Mouse (Mus musculus): ENCODE results near the gene Clasp2. TPM values are rescaled to one million over a fixed set of nuclear protein-coding genes. Genes with fewer than 3 reads are reported as not detected.
A peak's percentile ranks its signal among the peaks of the same experiment; 100 is the strongest.

The Clasp2 gene
- total and polyA plus RNA-seq, 3 experiments = 28.7 to 209 (median 30.8) TPM

GRCm38 (mm10) chr9:113964415-113964814, 223.1 kb downstream of the Clasp2 start:
- no peak overlapping the region for H3K4me3 ChIP-seq (ENCODE audit: control insufficient read depth in 1 of 2, insufficient read depth in 1 of 2, low read depth in 2 of 2, low read length in 2 of 2)
- peaks cover 31 to 34% of the 10 kb centered on the region in 2 experiments for H3K4me1 ChIP-seq (ENCODE audit: control insufficient read depth in 1 of 2, insufficient read depth in 2 of 2, low read length in 2 of 2)
- H3K27me3 ChIP-seq (ENCODE audit: control insufficient read depth in 1 of 2, insufficient read depth in 2 of 2, low read length in 2 of 2) = no peaks in the 10 kb centered on the region
- H3K36me3 ChIP-seq (ENCODE audit: control insufficient read depth in 1 of 2, insufficient read depth in 2 of 2, low read length in 2 of 2) = peaks cover 42 to 45% of the 10 kb centered on the region in 2 experiments
- no peaks in the 10 kb centered on the region for H3K9me3 ChIP-seq (replicated peaks; ENCODE audit: insufficient read depth, low read length)
- H3K27ac ChIP-seq (ENCODE audit: control insufficient read depth, low read depth, low read length) = no peak overlapping the region
- no peak for TF ChIP-seq TAL1 (IDR thresholded peaks at IDR 0.05; ENCODE audit: low read length)
- no peak for TF ChIP-seq POLR2AphosphoS2 (IDR thresholded peaks at IDR 0.05; ENCODE audit: low read length)
- TF ChIP-seq ZMIZ1 (IDR thresholded peaks at IDR 0.05; ENCODE audit: low read depth, low read length) = no peak
- no peak for TF ChIP-seq USF1 (IDR thresholded peaks at IDR 0.05; ENCODE audit: low read depth, low read length)
- no peak for TF ChIP-seq CHD2 (IDR thresholded peaks at IDR 0.05; ENCODE audit: low read length)
- TF ChIP-seq MAX (IDR thresholded peaks at IDR 0.05; ENCODE audit: low read length) = no peak
- TF ChIP-seq HCFC1 (IDR thresholded peaks at IDR 0.05; ENCODE audit: low read depth, low read length) = no peak
- TF ChIP-seq MEF2A (IDR thresholded peaks at IDR 0.05; ENCODE audit: extremely low read depth, insufficient replicate concordance, low read depth, low read length, poor library complexity, severe bottlenecking) = no peak
- TF ChIP-seq CHD1 (IDR thresholded peaks at IDR 0.05; ENCODE audit: low read depth, low read length) = no peak
- no peak for TF ChIP-seq SIN3A (IDR thresholded peaks at IDR 0.05; ENCODE audit: low read length)
- no peak for TF ChIP-seq RAD21 (IDR thresholded peaks at IDR 0.05; ENCODE audit: low read depth, low read length)
- no peak for TF ChIP-seq TBP (IDR thresholded peaks at IDR 0.05; ENCODE audit: low read depth, low read length)
- TF ChIP-seq GATA1 (IDR thresholded peaks at IDR 0.05; ENCODE audit: low read depth, low read length) = no peak
- TF ChIP-seq TCF12 (IDR thresholded peaks at IDR 0.05; ENCODE audit: low read depth, low read length) = no peak
- TF ChIP-seq EP300 (IDR thresholded peaks at IDR 0.05; ENCODE audit: low read depth in 1 of 2, low read length in 2 of 2) = no peak
- DNase-seq (ENCODE audit: low read depth, low spot score) = no peak
- no peak overlapping the region for H3K9ac ChIP-seq (ENCODE audit: control insufficient read depth, low read depth, low read length, poor library complexity, severe bottlenecking)
- no peaks in the 10 kb centered on the region for H3K79me2 ChIP-seq (ENCODE audit: control insufficient read depth, insufficient read depth, low read length, poor library complexity)

- H3K79me2 ChIP-seq (ENCODE audit: control insufficient read depth, insufficient read depth, low read length, poor library complexity) = no peaks in the 10 kb centered on the region
- peak overlapping the region; percentile 42 for H3K27ac ChIP-seq (ENCODE audit: control insufficient read depth, low read depth, low read length)
- DNase-seq (ENCODE audit: low read depth, low spot score) = peak; percentile 33
- peaks cover 33 to 38% of the 10 kb centered on the region in 2 experiments for H3K4me1 ChIP-seq (ENCODE audit: control insufficient read depth in 1 of 2, insufficient read depth in 2 of 2, low read length in 2 of 2)
- no peaks in the 10 kb centered on the region for H3K27me3 ChIP-seq (ENCODE audit: control insufficient read depth in 1 of 2, insufficient read depth in 2 of 2, low read length in 2 of 2)
- no peaks in the 10 kb centered on the region for H3K9me3 ChIP-seq (replicated peaks; ENCODE audit: insufficient read depth, low read length)
- H3K9ac ChIP-seq (ENCODE audit: control insufficient read depth, low read depth, low read length, poor library complexity, severe bottlenecking) = no peak overlapping the region
- no peak overlapping the region for H3K4me3 ChIP-seq (ENCODE audit: control insufficient read depth in 1 of 2, insufficient read depth in 1 of 2, low read depth in 2 of 2, low read length in 2 of 2)
- peaks cover 47 to 51% of the 10 kb centered on the region in 2 experiments for H3K36me3 ChIP-seq (ENCODE audit: control insufficient read depth in 1 of 2, insufficient read depth in 2 of 2, low read length in 2 of 2)
- TF ChIP-seq ELF1 (IDR thresholded peaks at IDR 0.05; ENCODE audit: low read depth, low read length) = no peak
- TF ChIP-seq E2F4 (IDR thresholded peaks at IDR 0.05; ENCODE audit: borderline replicate concordance, low read depth, low read length) = no peak
- peak; percentile 49 to 78 for TF ChIP-seq EP300 (IDR thresholded peaks at IDR 0.05; ENCODE audit: low read depth in 1 of 2, low read length in 2 of 2)
- TF ChIP-seq KAT2A (conservative IDR thresholded peaks at IDR 0.05; ENCODE audit: low read depth, low read length) = no peak
- peak; percentile 17; the same call in 1 of the 2 replicates for TF ChIP-seq MYB (IDR thresholded peaks at IDR 0.05; ENCODE audit: low read depth, low read length)
- no peak for TF ChIP-seq MAFK (IDR thresholded peaks at IDR 0.05; ENCODE audit: borderline replicate concordance, low read depth, low read length)
- TF ChIP-seq ZC3H11A (IDR thresholded peaks at IDR 0.05; ENCODE audit: low read depth, low read length) = no peak
- no peak for TF ChIP-seq CHD1 (IDR thresholded peaks at IDR 0.05; ENCODE audit: low read depth, low read length)
- no peak for TF ChIP-seq ZKSCAN1 (IDR thresholded peaks at IDR 0.05; ENCODE audit: low read depth, low read length)
- no peak for TF ChIP-seq NRF1 (IDR thresholded peaks at IDR 0.05; ENCODE audit: insufficient read depth, low read depth, low read length, poor library complexity, severe bottlenecking)
- TF ChIP-seq NELFE (IDR thresholded peaks at IDR 0.05; ENCODE audit: low read depth, low read length) = no peak
- 0 out of 2 replicates have a peak, but pooled peaks have one; percentile 47 for TF ChIP-seq GABPA (IDR thresholded peaks at IDR 0.05; ENCODE audit: low read depth, low read length)
- no peak for TF ChIP-seq TAL1 (IDR thresholded peaks at IDR 0.05; ENCODE audit: low read length)
- no peak for TF ChIP-seq BHLHE40 (IDR thresholded peaks at IDR 0.05; ENCODE audit: borderline replicate concordance, low read depth, low read length)
- no peak for TF ChIP-seq MYC (IDR thresholded peaks at IDR 0.05; ENCODE audit: low read depth, low read length)
- no peak for TF ChIP-seq RAD21 (IDR thresholded peaks at IDR 0.05; ENCODE audit: low read depth, low read length)
- no peak for TF ChIP-seq POLR2A (IDR thresholded peaks at IDR 0.05; ENCODE audit: control insufficient read depth in 1 of 2, insufficient read depth in 1 of 2, low read depth in 1 of 2, low read length in 2 of 2, poor library complexity in 1 of 2)
- TF ChIP-seq CHD2 (IDR thresholded peaks at IDR 0.05; ENCODE audit: low read length) = no peak
- no peak for TF ChIP-seq JUND (IDR thresholded peaks at IDR 0.05; ENCODE audit: low read depth, low read length)
- TF ChIP-seq ETS1 (IDR thresholded peaks at IDR 0.05; ENCODE audit: low read depth, low read length) = peak; percentile 65
- TF ChIP-seq USF1 (IDR thresholded peaks at IDR 0.05; ENCODE audit: low read depth, low read length) = no peak
- TF ChIP-seq POLR2AphosphoS2 (IDR thresholded peaks at IDR 0.05; ENCODE audit: low read length) = no peak
- TF ChIP-seq HCFC1 (IDR thresholded peaks at IDR 0.05; ENCODE audit: low read depth, low read length) = no peak
- TF ChIP-seq UBTF (IDR thresholded peaks at IDR 0.05; ENCODE audit: borderline replicate concordance, insufficient read depth, low read depth, low read length) = no peak
- TF ChIP-seq TCF12 (IDR thresholded peaks at IDR 0.05; ENCODE audit: low read depth, low read length) = peak; percentile 66
These were observed 225.6 kb downstream of the Clasp2 start for GRCm38 (mm10) chr9:113966838-113967237.

All from MEL (cell line).